Mouse (Mus musculus) layer of hippocampus, adult 8-10 months (tissue): ENCODE results near the gene Dnttip1. TPM values are rescaled to one million over a fixed set of nuclear protein-coding genes. Genes with fewer than 3 reads are reported as not detected.

Experiments used
- DNase-seq, 2 experiments: peaks; one replicate each; pipeline ENCODE4 v3.0.0; 2022; ENCODE audit warnings: low spot score in 2 of 2
- total RNA-seq, 4 experiments: library from RNA; stranded (reverse); gene quantifications; 2 replicates each; pipeline ENCODE4 v1.2.4; 2022

Gene Dnttip1
- total RNA-seq, 4 experiments from 2014 or later: 32.6 to 36.7 (median 35.3) TPM

DNA sequence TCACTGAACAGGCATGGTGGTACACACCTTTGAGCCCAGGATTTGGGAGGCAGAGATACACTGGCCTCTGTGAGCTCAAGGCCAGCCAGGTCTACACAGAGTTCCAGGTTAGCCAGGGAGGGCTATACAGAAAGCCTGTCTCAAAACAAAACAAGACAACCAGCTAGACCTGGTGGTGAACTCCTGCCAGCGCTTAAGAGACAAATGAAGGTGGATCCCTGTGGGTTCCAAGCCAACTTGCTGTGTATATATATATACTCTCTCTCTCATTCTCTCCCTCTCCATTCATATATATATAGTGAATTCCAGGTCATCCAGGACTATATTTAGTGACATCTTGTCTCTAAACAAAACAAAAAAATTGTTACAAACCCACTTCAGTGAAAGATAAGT lies 58.1 kb downstream of the Dnttip1 start:
- no peak for DNase-seq

DNA sequence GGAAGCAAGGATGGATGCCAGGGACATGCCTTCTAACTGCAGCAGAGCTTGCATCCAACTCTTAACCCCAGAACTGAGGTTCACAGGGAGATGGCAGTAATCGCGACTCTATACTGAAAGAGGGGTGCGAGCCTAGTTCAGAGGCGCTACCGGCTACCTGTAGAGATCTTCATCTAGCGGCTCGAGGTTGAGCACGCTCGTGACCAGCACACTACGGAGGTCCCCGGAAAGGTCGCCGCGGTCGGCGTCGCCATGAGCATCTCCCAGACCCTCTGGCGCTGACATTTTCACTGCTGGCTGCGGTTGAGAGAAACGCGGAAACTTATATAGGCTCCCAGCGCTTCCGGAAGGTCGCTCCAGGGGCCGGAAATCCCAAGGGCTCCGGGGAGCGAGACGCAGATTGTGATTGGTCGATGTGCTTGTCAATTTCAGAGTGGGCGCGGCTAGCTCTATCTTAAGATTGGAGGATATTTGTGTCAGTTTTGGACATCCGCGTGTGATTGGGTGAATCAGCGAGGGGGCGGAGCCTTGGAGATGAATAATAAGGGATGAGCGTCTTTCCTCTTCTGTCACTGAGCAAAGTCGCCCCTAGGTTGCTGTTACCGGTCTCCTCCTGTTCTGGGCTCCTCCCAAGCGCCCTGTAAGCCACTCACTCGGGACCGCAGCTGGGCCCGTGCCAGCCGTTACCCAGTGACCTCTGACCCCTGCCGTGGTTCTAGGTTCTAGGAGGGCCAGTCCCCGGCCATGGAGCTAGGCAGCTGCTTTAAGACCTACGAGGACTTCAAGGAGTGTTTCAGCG lies 58.9 kb downstream of the Dnttip1 start, which contains the start of the genes Acot8 and Zswim3:
Gene Acot8, minus strand, starts transcription at position 350 of the 799 bp plus-strand sequence.
Gene Zswim3, plus strand, starts transcription at position 566 of the 799 bp plus-strand sequence.
- peak; percentile 98 to 99 for DNase-seq

DNA sequence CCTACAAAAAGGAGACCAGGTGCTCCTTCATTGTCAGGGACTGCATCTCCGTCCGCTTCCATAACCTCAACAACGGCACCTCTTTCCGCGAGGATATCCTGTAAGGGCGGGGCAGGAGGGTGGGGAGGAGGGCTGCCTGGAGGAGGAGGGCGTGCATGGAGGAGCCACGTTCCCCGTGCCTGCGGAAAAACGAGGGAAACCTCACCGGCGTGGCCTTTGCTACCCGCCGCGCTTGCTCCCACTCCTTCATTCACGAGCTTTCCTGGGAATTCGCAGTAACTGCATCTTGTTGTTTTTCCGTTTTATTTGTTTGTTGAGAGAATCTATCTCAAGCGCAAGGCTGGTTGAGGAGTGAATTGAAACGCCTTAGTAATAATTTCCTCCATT lies 59.5 kb downstream of the Dnttip1 start:
- DNase-seq: no peak

DNA sequence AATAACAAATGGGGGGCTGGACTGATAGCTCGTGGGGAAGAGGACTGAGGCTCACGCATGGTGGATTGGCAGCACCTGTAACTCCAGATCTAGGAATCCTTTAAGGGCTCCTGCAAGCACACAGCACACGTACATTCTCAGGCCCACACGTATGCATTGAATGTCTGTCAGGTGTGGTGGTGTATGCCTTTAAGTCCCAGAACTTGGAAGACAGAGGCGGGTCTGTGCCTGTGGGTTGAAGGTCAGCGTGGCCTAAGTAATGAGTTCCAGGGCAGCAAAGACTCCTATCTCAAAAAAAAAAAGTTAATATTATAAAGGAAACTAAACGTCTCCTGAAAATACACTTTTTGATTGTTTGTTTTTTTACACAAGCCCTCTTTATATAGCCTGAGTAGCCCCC lies 60.8 kb downstream of the Dnttip1 start:
- DNase-seq: no peak

DNA sequence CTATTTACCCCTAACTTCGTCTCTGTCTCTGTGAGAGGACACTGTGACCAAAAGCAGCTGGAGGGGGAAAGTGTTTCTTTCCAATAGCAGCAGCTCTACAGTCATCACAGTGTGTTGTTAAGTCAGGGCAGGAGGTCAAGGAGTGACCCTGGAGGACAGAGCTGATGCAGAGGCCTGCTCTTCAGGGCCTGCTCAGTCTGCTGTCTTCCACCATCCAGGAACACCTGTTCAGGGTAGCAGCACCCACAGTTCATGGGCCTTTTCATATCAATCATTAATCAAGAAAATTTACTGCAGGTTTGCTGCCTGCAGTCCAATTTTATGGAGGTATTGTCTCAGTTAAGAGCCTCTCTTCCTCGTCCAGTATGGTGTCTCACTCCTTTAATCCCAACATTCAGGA lies 67.8 kb downstream of the Dnttip1 start:
- DNase-seq: no peak

DNA sequence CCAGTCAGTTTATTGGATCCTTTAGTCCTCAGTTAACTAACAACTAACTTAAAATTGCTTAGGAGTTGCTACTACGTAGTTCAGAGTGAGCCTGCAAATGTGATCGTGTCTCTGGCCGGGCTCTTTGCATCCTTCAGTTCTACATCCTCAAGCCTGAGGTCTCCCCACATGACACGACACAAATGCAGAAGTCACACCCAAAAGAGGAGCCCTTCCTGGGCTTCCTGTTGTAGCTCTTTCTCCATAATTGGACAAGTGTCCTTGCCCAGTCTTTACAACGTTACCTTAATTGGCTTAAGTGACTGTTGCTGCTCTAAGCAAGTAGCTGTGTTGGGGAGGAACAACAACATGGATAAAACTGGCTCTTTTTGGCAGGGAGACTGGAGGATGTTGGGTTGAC lies 69.6 kb downstream of the Dnttip1 start:
- DNase-seq: no peak

DNA sequence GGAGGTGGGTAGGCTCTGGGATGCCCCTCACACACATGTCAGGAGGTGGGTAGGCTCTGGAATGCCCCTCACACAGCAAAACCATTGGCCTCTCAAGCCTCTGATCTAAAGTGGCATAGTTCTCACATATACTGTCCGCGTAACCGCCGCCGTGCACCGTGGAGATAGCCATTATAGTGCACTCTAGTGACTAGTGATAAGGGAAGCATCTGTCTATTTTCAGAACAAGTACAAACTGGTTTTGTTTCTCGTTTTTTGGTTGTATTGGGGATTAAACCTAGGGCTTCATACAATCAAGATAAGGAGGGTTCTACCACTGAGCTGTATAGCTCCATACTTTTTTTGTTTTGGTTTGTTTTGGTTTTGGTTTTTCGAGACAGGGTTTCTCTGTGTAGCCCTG lies 70.0 kb downstream of the Dnttip1 start:
- no peak for DNase-seq

DNA sequence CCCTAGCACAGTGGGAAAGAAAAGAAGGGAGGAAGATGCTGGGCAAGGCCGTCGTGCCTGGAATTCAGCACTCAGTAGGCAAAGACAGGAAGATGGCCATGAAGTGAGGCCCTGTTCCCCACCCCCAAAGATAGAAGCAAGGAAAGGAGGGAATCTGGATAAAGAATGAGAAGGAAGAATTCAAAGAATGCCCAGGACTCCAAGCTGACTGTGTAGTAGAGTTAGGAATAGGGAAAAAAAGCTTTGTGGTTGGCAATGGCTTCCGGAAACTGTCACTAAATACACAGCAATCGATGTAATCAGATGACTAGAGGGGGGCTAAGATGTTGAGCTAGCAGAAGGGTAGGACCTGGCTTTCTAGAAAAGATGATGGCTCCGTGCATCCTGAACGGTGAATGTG lies 71.4 kb downstream of the Dnttip1 start:
- DNase-seq: no peak

DNA sequence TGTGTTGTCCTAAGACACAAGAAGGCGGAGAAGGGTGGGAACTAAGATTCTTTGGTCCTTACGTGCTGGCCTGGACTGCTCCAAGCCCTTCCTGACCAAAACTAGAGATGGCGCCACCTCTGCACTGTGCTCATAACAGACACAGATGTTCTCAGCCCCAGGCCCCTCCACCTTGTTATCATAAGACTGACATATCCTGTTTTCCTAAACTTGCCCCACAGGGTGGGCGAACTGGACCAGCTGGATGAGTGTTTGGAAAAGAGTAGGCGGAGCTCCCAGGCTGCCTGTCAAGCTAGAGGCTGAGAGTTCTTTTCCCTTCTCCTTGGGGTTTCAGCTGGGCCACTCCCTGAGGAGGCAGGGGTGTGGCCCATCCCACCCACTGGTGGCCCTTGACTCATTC lies 71.9 kb downstream of the Dnttip1 start:
- no peak for DNase-seq

Other genes with a start within 250 kb of the Dnttip1 start
- 10 to 100 TPM; 75.4 to 90.5 (median 81.6) TPM for gene Pigt, start 248.5 kb upstream of the Dnttip1 start, total RNA-seq
- 1 to 10 TPM in 1 of 4 experiments, under 1 TPM in 3; 0.55 to 1.1 (median 0.84) TPM for gene Wfdc2, start 183.6 kb upstream of the Dnttip1 start, total RNA-seq
- gene Spint3, start 172.5 kb upstream of the Dnttip1 start, total RNA-seq: not detected
- not detected for gene Wfdc6a, start 160.5 kb upstream of the Dnttip1 start, total RNA-seq
- not detected for gene Eppin, start 152.4 kb upstream of the Dnttip1 start, total RNA-seq
- not detected for gene Wfdc6b, start 132.5 kb upstream of the Dnttip1 start, total RNA-seq
- gene Wfdc8, start 132.4 kb upstream of the Dnttip1 start, total RNA-seq: not detected
- gene Wfdc16, start 107.2 kb upstream of the Dnttip1 start, total RNA-seq: not detected
- not detected for gene Wfdc10, start 89.9 kb upstream of the Dnttip1 start, total RNA-seq
- not detected for gene Wfdc9, start 89.4 kb upstream of the Dnttip1 start, total RNA-seq
- gene Wfdc11, start 71.9 kb upstream of the Dnttip1 start, total RNA-seq: not detected
- gene Wfdc13, start 60.9 kb upstream of the Dnttip1 start, total RNA-seq: not detected
- gene Spint4, start 47.5 kb upstream of the Dnttip1 start, total RNA-seq: not detected
- gene Spint5, start 30.7 kb upstream of the Dnttip1 start, total RNA-seq: not detected
- gene Wfdc3, start 52 bp upstream of the Dnttip1 start, total RNA-seq: 1 to 10 TPM in 3 of 4 experiments, under 1 TPM in 1; 0.99 to 2.4 (median 1.8) TPM
- gene Ube2c, start 23.9 kb downstream of the Dnttip1 start, total RNA-seq: under 1 TPM in 3 of 4 experiments, not detected in 1; 0.33 to 0.81 (median 0.48) TPM
- gene Tnnc2, start 34.0 kb downstream of the Dnttip1 start, total RNA-seq: 1 to 10 TPM in 1 of 4 experiments, not detected in 3; 1.4 TPM
- 10 to 100 TPM; 33.0 to 44.9 (median 39.9) TPM for gene Snx21, start 39.8 kb downstream of the Dnttip1 start, total RNA-seq
- 10 to 100 TPM; 25.1 to 34.0 (median 27.7) TPM for gene Acot8, start 58.9 kb downstream of the Dnttip1 start, total RNA-seq
- gene Zswim3, start 59.1 kb downstream of the Dnttip1 start, total RNA-seq: 10 to 100 TPM in 1 of 4 experiments, 1 to 10 TPM in 3; 8.3 to 10.2 (median 9.5) TPM
- gene Zswim1, start 76.7 kb downstream of the Dnttip1 start, total RNA-seq: 10 to 100 TPM; 22.2 to 25.1 (median 22.9) TPM
- gene Spata25, start 82.6 kb downstream of the Dnttip1 start, total RNA-seq: 1 to 10 TPM in 1 of 4 experiments, under 1 TPM in 1, not detected in 2; 0.54 to 1.3 TPM
- gene Ctsa, start 86.9 kb downstream of the Dnttip1 start, total RNA-seq: 100 to 1,000 TPM in 3 of 4 experiments, 10 to 100 TPM in 1; 96.9 to 242 (median 147) TPM
- gene Neurl2, start 87.5 kb downstream of the Dnttip1 start, total RNA-seq: 1 to 10 TPM; 1.6 to 4.9 (median 3.6) TPM
- 100 to 1,000 TPM in 2 of 4 experiments, 10 to 100 TPM in 2; 81.0 to 114 (median 96.0) TPM for gene Pltp, start 111.7 kb downstream of the Dnttip1 start, total RNA-seq
- gene Pcif1, start 133.3 kb downstream of the Dnttip1 start, total RNA-seq: 10 to 100 TPM; 40.5 to 62.8 (median 49.0) TPM
- gene Zfp335, start 165.8 kb downstream of the Dnttip1 start, total RNA-seq: 10 to 100 TPM; 24.8 to 33.0 (median 29.0) TPM
- gene Mmp9, start 194.8 kb downstream of the Dnttip1 start, total RNA-seq: 1 to 10 TPM; 1.5 to 2.2 (median 2.0) TPM
- gene Slc12a5, start 214.8 kb downstream of the Dnttip1 start, total RNA-seq: 100 to 1,000 TPM; 370 to 437 (median 422) TPM